Mouse (Mus musculus) retina, postnatal 7 days (tissue): ENCODE results near the gene Pik3c2g.

Experiments
- DNase-seq: peaks from one replicate; pipeline ENCODE4 v3.0.0-alpha.2; 2012; ENCODE audit warnings: low read depth, low spot score

Gene Pik3c2g

GRCm38 (mm10) chr6:139735708-139736626 lies 148.9 kb downstream of the Pik3c2g start:
- no peak for DNase-seq

GRCm38 (mm10) chr6:139738350-139738749 lies 151.3 kb downstream of the Pik3c2g start:
- DNase-seq: no peak

GRCm38 (mm10) chr6:139742693-139743432 lies 155.8 kb downstream of the Pik3c2g start:
- no peak for DNase-seq

- DNase-seq: no peak
Observed at GRCm38 (mm10) chr6:139746758-139747479, 159.9 kb downstream of the Pik3c2g start.

- DNase-seq: no peak
Observed at GRCm38 (mm10) chr6:139748091-139748771, 161.2 kb downstream of the Pik3c2g start.

- DNase-seq: no peak
Observed at GRCm38 (mm10) chr6:139750599-139750998, 163.6 kb downstream of the Pik3c2g start.

- DNase-seq: no peak
Observed at GRCm38 (mm10) chr6:139751022-139751421, 164.0 kb downstream of the Pik3c2g start.

- DNase-seq: no peak
Observed at GRCm38 (mm10) chr6:139757876-139758275, 170.9 kb downstream of the Pik3c2g start.

- no peak for DNase-seq
Observed at GRCm38 (mm10) chr6:139760978-139761377, 174.0 kb downstream of the Pik3c2g start.

- no peak for DNase-seq
Observed at GRCm38 (mm10) chr6:139764398-139764797, 177.4 kb downstream of the Pik3c2g start.

- no peak for DNase-seq
Observed at GRCm38 (mm10) chr6:139769744-139770473, 182.9 kb downstream of the Pik3c2g start.

GRCm38 (mm10) chr6:139770535-139770934 lies 183.5 kb downstream of the Pik3c2g start:
- DNase-seq: no peak

- no peak for DNase-seq
Observed at GRCm38 (mm10) chr6:139777576-139778282, 190.7 kb downstream of the Pik3c2g start.

- no peak for DNase-seq
Observed at GRCm38 (mm10) chr6:139780028-139780427, 193.0 kb downstream of the Pik3c2g start.

GRCm38 (mm10) chr6:139789479-139789878 lies 202.5 kb downstream of the Pik3c2g start:
- no peak for DNase-seq

- no peak for DNase-seq
Observed at GRCm38 (mm10) chr6:139799541-139800226, 212.7 kb downstream of the Pik3c2g start.

GRCm38 (mm10) chr6:139821916-139822315 lies 234.9 kb downstream of the Pik3c2g start:
- DNase-seq: no peak

GRCm38 (mm10) chr6:139838239-139838638 lies 251.2 kb downstream of the Pik3c2g start:
- DNase-seq: no peak

- no peak for DNase-seq
Observed at GRCm38 (mm10) chr6:139838713-139839112, 251.7 kb downstream of the Pik3c2g start.
